Mouse (Mus musculus) limb, embryonic 14.5 days (tissue): ENCODE results near the gene Mstn. TPM values are rescaled to one million over a fixed set of nuclear protein-coding genes. Genes with fewer than 3 reads are reported as not detected.
A peak's percentile ranks its signal among the peaks of the same experiment; 100 is the strongest.

Experiments
- ATAC-seq: fragments of 200-750 bp; cut with Nextera tagmentation; 2 replicates; pipeline ENCODE4 v1.8.0; 2017; ENCODE audit warnings: low read depth, moderate number of reproducible peaks, moderate TSS enrichment; ENCODE audit not compliant: low FRiP score
- DNase-seq: peaks from one replicate; pipeline ENCODE4 v3.0.0-alpha.2; 2015; ENCODE audit warnings: low spot score
- H3K27ac ChIP-seq: fragments of 300-500 bp; sonication (generic); replicated peaks from 2 replicates; pipeline ENCODE4 v1.5.1; 2014; ENCODE audit warnings: low read depth, mild to moderate bottlenecking, low read length, moderate library complexity, mixed read lengths
- H3K27me3 ChIP-seq: fragments of 300-500 bp; sonication (generic); 2 replicates; pipeline ENCODE4 v1.6.1; 2014; ENCODE audit warnings: low read length, mixed read lengths; ENCODE audit not compliant: control insufficient read depth, insufficient read depth
- H3K36me3 ChIP-seq: fragments of 300-500 bp; sonication (generic); 2 replicates; pipeline ENCODE4 v1.6.1; 2014; ENCODE audit warnings: mild to moderate bottlenecking, low read length, moderate library complexity, mixed read lengths; ENCODE audit not compliant: control insufficient read depth, insufficient read depth
- H3K4me1 ChIP-seq: fragments of 300-500 bp; sonication (generic); 2 replicates; pipeline ENCODE4 v1.6.1; 2014; ENCODE audit warnings: antibody characterized with exemption, low read length, mixed read lengths; ENCODE audit not compliant: control insufficient read depth, insufficient read depth
- H3K4me2 ChIP-seq: fragments of 300-500 bp; sonication (generic); replicated peaks from 2 replicates; pipeline ENCODE4 v1.6.1; 2014; ENCODE audit warnings: low read depth, mild to moderate bottlenecking, low read length, moderate library complexity; ENCODE audit not compliant: severe bottlenecking
- H3K4me3 ChIP-seq: fragments of 300-500 bp; sonication (generic); replicated peaks from 2 replicates; pipeline ENCODE4 v1.5.1; 2014; ENCODE audit warnings: low read length
- H3K9ac ChIP-seq: fragments of 300-500 bp; sonication (generic); 2 replicates; pipeline ENCODE4 v1.6.1; 2014; ENCODE audit warnings: mild to moderate bottlenecking, low read depth, low read length, moderate library complexity; ENCODE audit not compliant: severe bottlenecking
- H3K9me3 ChIP-seq: fragments of 300-500 bp; sonication (generic); 2 replicates; pipeline ENCODE4 v1.6.1; 2016; ENCODE audit warnings: low read length; ENCODE audit not compliant: control insufficient read depth
- POLR2A ChIP-seq: fragments of 200-500 bp; IDR thresholded peaks from 2 replicates; pipeline ENCODE4 v1.8.0; 2012; ENCODE audit warnings: inconsistent platforms, mild to moderate bottlenecking, moderate library complexity, borderline replicate concordance; ENCODE audit not compliant: insufficient read depth, insufficient read length; ENCODE audit errors: extremely low read depth
- WGBS: fragments of 180-500 bp; shearing (Covaris S2); extraction: QIAGEN DNeasy Blood & Tissue Kit; methylation state at CpG from one replicate; pipeline ENCODE4 v1.1.7; 2014; 5-methylcytosine and 5-hydroxymethylcytosine counted together
- polyA plus RNA-seq, 2 experiments: library from polyadenylated mRNA; depleted of rRNA in 1 of 2; stranded (reverse) in 1 of 2; unstranded in 1 of 2; fragments of >200 nt; fragmentation: Nextera tagmentation in 1 of 2; extraction: Ambion mirVana in 1 of 2; gene quantifications; 2 replicates each; pipeline versions ENCODE4 v1.2.1 to v1.2.3; 2012 to 2014

Gene Mstn
- polyA plus RNA-seq, 2 experiments, result 9.2 to 20.4 TPM

DNA sequence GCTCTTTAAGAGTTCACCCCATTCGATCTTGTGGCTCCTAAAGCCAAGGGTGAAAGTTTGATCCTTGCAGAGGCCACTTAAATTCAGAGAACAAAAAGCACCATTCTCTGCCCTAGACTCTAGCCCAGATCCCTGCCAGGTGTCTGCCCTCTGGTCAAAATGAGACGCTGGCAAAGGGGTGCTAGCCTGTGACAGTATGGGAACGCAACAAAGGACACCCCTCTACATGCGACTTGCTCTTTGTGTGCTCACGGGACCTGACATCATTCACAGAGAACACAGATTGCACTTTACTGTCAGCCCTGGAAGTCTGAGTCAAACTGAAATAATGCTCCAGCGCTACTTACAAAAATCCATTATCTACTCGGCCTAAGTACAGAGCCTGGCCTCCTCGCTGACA, 941 bp upstream of the Mstn start:
- no peak overlapping the region for H3K4me3 ChIP-seq
- H3K9me3 ChIP-seq, result no peaks in the 10 kb centered on the region
- H3K27me3 ChIP-seq, result no peaks in the 10 kb centered on the region
- no peak for DNase-seq
- peaks cover 16% of the 10 kb centered on the region for H3K4me1 ChIP-seq
- no peak for TF ChIP-seq POLR2A
- no peak overlapping the region for H3K27ac ChIP-seq
- no peaks in the 10 kb centered on the region for H3K36me3 ChIP-seq
- ATAC-seq, result no peak
- 53% methylated on average over 8 of the region's 8 CpGs for WGBS
- H3K9ac ChIP-seq, result no peak overlapping the region
- H3K4me2 ChIP-seq, result no peak overlapping the region

DNA sequence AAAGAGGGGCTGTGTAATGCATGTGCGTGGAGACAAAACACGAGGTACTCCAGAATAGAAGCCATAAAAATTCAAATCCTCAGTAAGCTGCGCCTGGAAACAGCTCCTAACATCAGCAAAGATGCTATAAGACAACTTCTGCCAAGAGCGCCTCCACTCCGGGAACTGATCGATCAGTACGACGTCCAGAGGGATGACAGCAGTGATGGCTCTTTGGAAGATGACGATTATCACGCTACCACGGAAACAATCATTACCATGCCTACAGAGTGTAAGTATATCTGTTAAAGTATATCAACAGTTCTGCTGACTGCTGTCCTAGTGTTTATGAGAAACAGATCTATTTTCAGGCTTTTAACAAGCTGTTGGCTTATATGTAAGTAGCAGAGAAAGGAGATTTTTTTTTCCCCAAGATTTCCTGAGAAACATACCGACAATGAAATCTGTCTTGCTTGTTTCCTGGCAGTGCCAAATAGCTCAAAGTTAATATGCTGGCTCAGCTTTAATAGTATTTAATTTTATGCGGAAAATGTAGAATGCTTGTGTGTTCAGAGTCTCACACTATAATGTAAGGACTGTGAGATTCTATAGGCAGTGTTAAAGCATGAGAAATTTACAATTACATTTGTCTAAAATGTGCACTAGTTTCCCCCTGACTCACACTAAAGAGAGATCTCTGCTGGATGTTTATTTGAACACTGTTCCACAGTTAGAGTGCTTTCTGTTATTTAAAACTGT, 600 bp downstream of the Mstn start:
- TF ChIP-seq POLR2A, result no peak
- peak; percentile 15 for DNase-seq
- ATAC-seq, result no peak
- Histone ChIP-seq H3K4me1 (peaks cover 16% of the 10 kb centered on the region), H3K27ac (no peak overlapping the region), H3K36me3 (no peaks in the 10 kb centered on the region), H3K27me3 (no peaks in the 10 kb centered on the region), H3K4me2 (peak overlapping the region; percentile 29), H3K4me3 (peak overlapping the region; percentile 14; the same call in 1 of the 2 replicates), H3K9me3 (no peaks in the 10 kb centered on the region), H3K9ac (no peak overlapping the region)
- 48% methylated on average over 13 of the region's 13 CpGs for WGBS

DNA sequence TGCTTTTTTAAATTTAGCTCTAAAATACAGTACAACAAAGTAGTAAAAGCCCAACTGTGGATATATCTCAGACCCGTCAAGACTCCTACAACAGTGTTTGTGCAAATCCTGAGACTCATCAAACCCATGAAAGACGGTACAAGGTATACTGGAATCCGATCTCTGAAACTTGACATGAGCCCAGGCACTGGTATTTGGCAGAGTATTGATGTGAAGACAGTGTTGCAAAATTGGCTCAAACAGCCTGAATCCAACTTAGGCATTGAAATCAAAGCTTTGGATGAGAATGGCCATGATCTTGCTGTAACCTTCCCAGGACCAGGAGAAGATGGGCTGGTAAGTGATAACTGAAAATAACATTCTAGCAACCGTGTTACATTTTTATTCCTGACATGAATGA, 2.5 kb downstream of the Mstn start:
- H3K4me2 ChIP-seq, result no peak overlapping the region
- H3K27me3 ChIP-seq, result no peaks in the 10 kb centered on the region
- H3K27ac ChIP-seq, result no peak overlapping the region
- DNase-seq (no peak), ATAC-seq (no peak)
- H3K4me3 ChIP-seq, result no peak overlapping the region
- no peaks in the 10 kb centered on the region for H3K9me3 ChIP-seq
- no peak overlapping the region for H3K9ac ChIP-seq
- WGBS, result 71% methylated on average over 4 of the region's 4 CpGs
- H3K36me3 ChIP-seq, result no peaks in the 10 kb centered on the region
- peaks cover 16% of the 10 kb centered on the region for H3K4me1 ChIP-seq
- no peak for TF ChIP-seq POLR2A

DNA sequence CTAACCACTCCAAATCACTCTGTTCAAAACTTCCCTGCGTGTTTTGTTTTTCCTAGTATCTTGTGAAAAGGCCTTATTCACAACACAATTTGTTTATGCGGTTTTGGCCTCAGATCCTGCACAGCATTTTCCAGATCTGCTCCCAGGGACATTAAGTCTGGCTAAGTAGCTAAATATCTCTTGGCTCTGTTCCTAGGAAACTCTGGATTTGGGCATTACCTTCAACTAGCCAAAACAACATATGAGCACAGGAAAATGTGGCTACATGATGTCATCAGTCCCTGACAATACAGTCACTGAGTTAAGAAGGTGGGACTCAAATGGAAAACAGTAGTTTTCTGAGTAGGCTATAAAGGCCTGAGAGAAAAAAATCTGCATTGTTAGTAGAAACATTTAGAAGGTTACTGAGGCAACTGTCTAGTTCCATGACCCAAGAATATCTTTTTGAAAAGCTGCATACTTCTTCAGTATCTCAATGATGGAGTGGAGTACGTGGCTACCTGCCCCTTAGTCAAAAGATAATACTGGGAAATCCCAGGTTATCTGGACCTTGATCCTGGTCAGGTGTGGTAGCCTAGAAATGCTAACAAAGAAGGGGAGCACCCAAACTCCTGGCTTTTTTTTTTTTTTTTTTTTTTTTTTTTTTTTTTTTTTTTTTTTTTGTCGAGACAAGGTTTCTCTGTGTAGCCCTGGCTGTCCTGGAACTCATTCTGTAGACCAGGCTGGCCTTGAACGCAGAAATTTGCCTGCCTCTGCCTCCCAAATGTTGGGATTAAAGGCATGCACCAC, 8.5 kb downstream of the Mstn start:
- Histone ChIP-seq H3K27ac (no peak overlapping the region), H3K27me3 (no peaks in the 10 kb centered on the region), H3K4me3 (no peak overlapping the region), H3K36me3 (no peaks in the 10 kb centered on the region), H3K9ac (no peak overlapping the region), H3K4me1 (no peaks in the 10 kb centered on the region), H3K4me2 (no peak overlapping the region), H3K9me3 (no peaks in the 10 kb centered on the region)
- TF ChIP-seq POLR2A, result no peak
- DNase-seq (no peak), ATAC-seq (no peak)
- 84% methylated on average over 5 of the region's 5 CpGs for WGBS

- Histone ChIP-seq H3K9me3 (no peaks in the 10 kb centered on the region), H3K9ac (no peak overlapping the region), H3K4me1 (no peaks in the 10 kb centered on the region), H3K36me3 (no peaks in the 10 kb centered on the region), H3K4me3 (no peak overlapping the region), H3K27me3 (no peaks in the 10 kb centered on the region), H3K27ac (no peak overlapping the region), H3K4me2 (no peak overlapping the region)
- DNase-seq (no peak), ATAC-seq (no peak)
- TF ChIP-seq POLR2A, result no peak
- 74% methylated on average over 1 of the region's 1 CpGs for WGBS
Observed at GRCm38 (mm10) chr1:53070664-53071175, 9.3 kb downstream of the Mstn start.
